8 mouse cellular contexts compared by ENCODE assay signal in the genomic region with DNA sequence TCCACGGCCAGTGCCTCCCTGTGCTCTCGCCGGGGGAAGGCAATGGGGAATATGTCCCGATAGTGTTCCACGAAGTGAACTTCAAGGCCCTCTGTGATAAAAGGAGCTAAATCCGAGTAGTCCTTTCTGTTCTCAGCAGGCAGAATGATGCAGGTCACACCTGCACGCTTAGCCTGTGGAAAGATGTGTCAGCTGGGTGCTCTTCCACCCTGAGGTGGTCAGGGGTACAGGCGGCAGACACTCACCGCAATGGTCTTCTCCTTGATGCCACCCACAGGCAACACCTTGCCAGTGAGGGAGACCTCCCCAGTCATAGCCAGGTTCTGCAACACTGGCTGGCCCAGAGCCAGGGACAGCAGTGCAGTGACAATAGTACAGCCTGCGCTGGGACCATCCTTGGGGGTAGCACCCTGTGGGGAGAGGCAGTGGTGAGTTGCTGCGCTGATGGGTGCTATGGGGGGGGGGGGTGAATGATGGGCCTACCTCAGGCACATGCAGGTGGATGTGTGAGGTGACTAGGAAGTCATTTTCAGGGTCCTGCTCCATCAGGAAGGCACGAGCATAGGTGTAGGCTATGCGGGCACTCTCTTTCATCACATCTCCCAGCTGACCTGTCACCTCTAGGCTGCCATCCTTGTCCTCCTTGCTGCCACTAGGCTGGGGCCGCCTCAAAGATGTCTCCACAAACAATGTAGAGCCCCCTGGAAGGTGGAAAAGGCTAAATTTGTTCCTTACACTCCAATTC. TPM values are rescaled to one million over a fixed set of nuclear protein-coding genes. Genes with fewer than 3 reads are reported as not detected.
A peak's percentile ranks its signal among the peaks of the same experiment; 100 is the strongest.
DNase-seq lines count a peak whose midpoint lies in the region; ATAC-seq and TF ChIP-seq lines count a peak whose summit lies in the region.

No protein-coding gene starts in this region.

- H3K4me1 ChIP-seq in erythroblast, embryonic 14.5 days (ENCODE audit: control insufficient read depth): peaks cover 66% of the 10 kb centered on the region
- H3K4me1 ChIP-seq in embryonic facial prominence, embryonic 15.5 days: peaks cover 29% of the 10 kb centered on the region
- peaks cover 13% of the 10 kb centered on the region for H3K4me1 ChIP-seq in neural tube, embryonic 14.5 days (ENCODE audit: control insufficient read depth, insufficient read depth, low read length)

- H3K4me3 ChIP-seq in erythroblast, embryonic 14.5 days (replicated peaks): peak overlapping the region; percentile 77
- H3K4me3 ChIP-seq in C2C12 (ENCODE audit: insufficient read depth, poor library complexity, severe bottlenecking): peak overlapping the region; percentile 71
- H3K4me3 ChIP-seq in embryonic facial prominence, embryonic 15.5 days (replicated peaks): peak overlapping the region; percentile 70
- H3K4me3 ChIP-seq in neural tube, embryonic 14.5 days (ENCODE audit: low read depth, low read length): peak overlapping the region; percentile 65

- TF ChIP-seq CTCF in C2C12 (IDR thresholded peaks at IDR 0.05; ENCODE audit: control insufficient read depth, insufficient read depth, insufficient read length): no peak

- H3K27ac ChIP-seq in embryonic facial prominence, embryonic 15.5 days (replicated peaks): 0 out of 2 replicates have a peak overlapping the region, but pooled peaks have one; percentile 12
- H3K27ac ChIP-seq in neural tube, embryonic 14.5 days (ENCODE audit: low read depth, low read length): no peak overlapping the region

- ATAC-seq in erythroblast, adult 5-6 weeks (replicated peaks; ENCODE audit: low FRiP score, poor library complexity, severe bottlenecking): no peak
- no peak for ATAC-seq in embryonic facial prominence, embryonic 15.5 days (ENCODE audit: insufficient number of reproducible peaks, low FRiP score, low TSS enrichment, low read depth)
- no peak for ATAC-seq in neural tube, embryonic 14.5 days (ENCODE audit: low read depth)

- H3K79me3 ChIP-seq in C2C12 (ENCODE audit: low read depth): peaks cover 40% of the 10 kb centered on the region

- H3K9ac ChIP-seq in embryonic facial prominence, embryonic 15.5 days: peak overlapping the region; percentile 65
- H3K9ac ChIP-seq in neural tube, embryonic 14.5 days (replicated peaks; ENCODE audit: low read depth, low read length): peak overlapping the region; percentile 80

- H3K4me2 ChIP-seq in embryonic facial prominence, embryonic 15.5 days (replicated peaks): peak overlapping the region; percentile 74
- H3K4me2 ChIP-seq in neural tube, embryonic 14.5 days (ENCODE audit: low read depth, low read length): peak overlapping the region; percentile 83

- peak overlapping the region; percentile 88 for H3ac ChIP-seq in C2C12 (ENCODE audit: control insufficient read depth, insufficient read length, low read depth)

- peak; percentile 49 for DNase-seq in kidney, postnatal 10 days
- no peak for DNase-seq in embryo, embryonic 11 days
- DNase-seq in right cerebral cortex, postnatal 4 days: no peak

- no peaks in the 10 kb centered on the region for H3K27me3 ChIP-seq in erythroblast, embryonic 14.5 days (ENCODE audit: control insufficient read depth)
- no peaks in the 10 kb centered on the region for H3K27me3 ChIP-seq in C2C12 (ENCODE audit: control insufficient read depth, insufficient read depth, insufficient read length)
- no peaks in the 10 kb centered on the region for H3K27me3 ChIP-seq in embryonic facial prominence, embryonic 15.5 days
- no peaks in the 10 kb centered on the region for H3K27me3 ChIP-seq in neural tube, embryonic 14.5 days (ENCODE audit: control insufficient read depth, insufficient read depth, low read length)

- peaks cover 64% of the 10 kb centered on the region for H3K79me2 ChIP-seq in C2C12 (ENCODE audit: control insufficient read depth, insufficient read depth)

- H3K36me3 ChIP-seq in erythroblast, embryonic 14.5 days (ENCODE audit: control insufficient read depth): peaks cover 60% of the 10 kb centered on the region
- peaks cover 56% of the 10 kb centered on the region for H3K36me3 ChIP-seq in C2C12 (ENCODE audit: control insufficient read depth, insufficient read depth)
- H3K36me3 ChIP-seq in embryonic facial prominence, embryonic 15.5 days: peaks cover 55% of the 10 kb centered on the region
- H3K36me3 ChIP-seq in neural tube, embryonic 14.5 days (ENCODE audit: control insufficient read depth, insufficient read depth, low read length): peaks cover 53% of the 10 kb centered on the region

- H3K9me3 ChIP-seq in erythroblast, embryonic 14.5 days (ENCODE audit: control insufficient read depth, low read length): no peaks in the 10 kb centered on the region
- no peaks in the 10 kb centered on the region for H3K9me3 ChIP-seq in embryonic facial prominence, embryonic 15.5 days (replicated peaks)
- no peaks in the 10 kb centered on the region for H3K9me3 ChIP-seq in neural tube, embryonic 14.5 days (ENCODE audit: control insufficient read depth, low read length)

- 24% methylated on average over 14 of the region's 14 CpGs for WGBS in embryonic facial prominence, embryonic 15.5 days
- WGBS in neural tube, embryonic 14.5 days: 30% methylated on average over 13 of the region's 14 CpGs

TF ChIP-seq in C2C12, 6 proteins besides CTCF, POLR2A, EP300 and RAD21:
- no peak for TF ChIP-seq USF1 (IDR thresholded peaks at IDR 0.05; ENCODE audit: low read depth)
- TF ChIP-seq CEBPB (IDR thresholded peaks at IDR 0.05; ENCODE audit: low read depth): no peak
- TF ChIP-seq MYOD1 (IDR thresholded peaks at IDR 0.05; ENCODE audit: control insufficient read depth, insufficient read length, low read depth): no peak
- TF ChIP-seq MYOG (IDR thresholded peaks at IDR 0.05; ENCODE audit: control insufficient read depth, extremely low read depth, insufficient read length): no peak
- no peak for TF ChIP-seq FOSL1 (IDR thresholded peaks at IDR 0.05; ENCODE audit: insufficient read depth, low read length, poor library complexity, severe bottlenecking)
- no peak for TF ChIP-seq MAX (IDR thresholded peaks at IDR 0.05)
TF ChIP-seq in C2C12: peak in this region for 0.

RNA-seq across cellular contexts. Expression of a gene that starts 1.3 kb away (rescaled TPM):
- polyA plus RNA-seq in erythroblast, embryonic 14.5 days (2012): 810 and 1,011 TPM in 2 replicates
- total RNA-seq in erythroblast, adult 5-6 weeks (2015; ENCODE audit: low replicate concordance): 298 and 319 TPM in 2 replicates
- total RNA-seq in erythroblast, adult 5-6 weeks (2017; ENCODE audit: low replicate concordance): 323 TPM in 2 replicates
- 4,005 TPM for polyA plus RNA-seq in C2C12 (2012; fragmentation: generic; extraction: Trizol)
- 1,900 and 1,905 TPM in 2 replicates for polyA plus RNA-seq in embryonic facial prominence, embryonic 15.5 days (2015; fragmentation: Nextera tagmentation; extraction: Ambion mirVana)
- polyA plus RNA-seq in neural tube, embryonic 14.5 days (2014; fragmentation: Nextera tagmentation; extraction: Ambion mirVana): 1,033 and 1,098 TPM in 2 replicates

RNA-seq across cellular contexts. Expression of a gene that starts 5.0 kb away (rescaled TPM):
- polyA plus RNA-seq in erythroblast, embryonic 14.5 days (2012): 21.4 and 25.5 TPM in 2 replicates
- 16.3 and 18.6 TPM in 2 replicates for total RNA-seq in erythroblast, adult 5-6 weeks (2015; ENCODE audit: low replicate concordance)
- total RNA-seq in erythroblast, adult 5-6 weeks (2017; ENCODE audit: low replicate concordance): 16.2 and 50.3 TPM in 2 replicates
- 250 TPM for polyA plus RNA-seq in C2C12 (2012; fragmentation: generic; extraction: Trizol)
- 262 and 270 TPM in 2 replicates for polyA plus RNA-seq in embryonic facial prominence, embryonic 15.5 days (2015; fragmentation: Nextera tagmentation; extraction: Ambion mirVana)
- 177 and 190 TPM in 2 replicates for polyA plus RNA-seq in neural tube, embryonic 14.5 days (2014; fragmentation: Nextera tagmentation; extraction: Ambion mirVana)

RNA-seq across cellular contexts. Expression of a gene that starts 12.1 kb away (rescaled TPM):
- 6.7 TPM in 2 replicates for polyA plus RNA-seq in erythroblast, embryonic 14.5 days (2012)
- total RNA-seq in erythroblast, adult 5-6 weeks (2015; ENCODE audit: low replicate concordance): 4.2 and 5.0 TPM in 2 replicates
- 13.0 and 13.5 TPM in 2 replicates for total RNA-seq in erythroblast, adult 5-6 weeks (2017; ENCODE audit: low replicate concordance)
- polyA plus RNA-seq in C2C12 (2012; fragmentation: generic; extraction: Trizol): 120 TPM
- 49.7 and 50.5 TPM in 2 replicates for polyA plus RNA-seq in embryonic facial prominence, embryonic 15.5 days (2015; fragmentation: Nextera tagmentation; extraction: Ambion mirVana)
- polyA plus RNA-seq in neural tube, embryonic 14.5 days (2014; fragmentation: Nextera tagmentation; extraction: Ambion mirVana): 40.7 and 45.6 TPM in 2 replicates

RNA-seq across cellular contexts. Expression of a gene that starts 13.4 kb away (rescaled TPM):
- polyA plus RNA-seq in erythroblast, embryonic 14.5 days (2012): not detected in 2 replicates
- total RNA-seq in erythroblast, adult 5-6 weeks (2015; ENCODE audit: low replicate concordance): not detected in 2 replicates
- not detected in 2 replicates for total RNA-seq in erythroblast, adult 5-6 weeks (2017; ENCODE audit: low replicate concordance)
- 0.07 TPM for polyA plus RNA-seq in C2C12 (2012; fragmentation: generic; extraction: Trizol)
- 0.45 and 1.0 TPM in 2 replicates for polyA plus RNA-seq in embryonic facial prominence, embryonic 15.5 days (2015; fragmentation: Nextera tagmentation; extraction: Ambion mirVana)
- 2.6 and 3.7 TPM in 2 replicates for polyA plus RNA-seq in neural tube, embryonic 14.5 days (2014; fragmentation: Nextera tagmentation; extraction: Ambion mirVana)

RNA-seq across cellular contexts. Expression of a gene that starts 29.9 kb away (rescaled TPM):
- 27.9 and 29.6 TPM in 2 replicates for polyA plus RNA-seq in erythroblast, embryonic 14.5 days (2012)
- 36.9 and 61.2 TPM in 2 replicates for total RNA-seq in erythroblast, adult 5-6 weeks (2015; ENCODE audit: low replicate concordance)
- total RNA-seq in erythroblast, adult 5-6 weeks (2017; ENCODE audit: low replicate concordance): 116 and 186 TPM in 2 replicates
- polyA plus RNA-seq in C2C12 (2012; fragmentation: generic; extraction: Trizol): 69.7 TPM
- polyA plus RNA-seq in embryonic facial prominence, embryonic 15.5 days (2015; fragmentation: Nextera tagmentation; extraction: Ambion mirVana): 101 and 109 TPM in 2 replicates
- polyA plus RNA-seq in neural tube, embryonic 14.5 days (2014; fragmentation: Nextera tagmentation; extraction: Ambion mirVana): 80.9 and 84.8 TPM in 2 replicates
